8 mouse cellular contexts compared by ENCODE assay signal in the genomic region with DNA sequence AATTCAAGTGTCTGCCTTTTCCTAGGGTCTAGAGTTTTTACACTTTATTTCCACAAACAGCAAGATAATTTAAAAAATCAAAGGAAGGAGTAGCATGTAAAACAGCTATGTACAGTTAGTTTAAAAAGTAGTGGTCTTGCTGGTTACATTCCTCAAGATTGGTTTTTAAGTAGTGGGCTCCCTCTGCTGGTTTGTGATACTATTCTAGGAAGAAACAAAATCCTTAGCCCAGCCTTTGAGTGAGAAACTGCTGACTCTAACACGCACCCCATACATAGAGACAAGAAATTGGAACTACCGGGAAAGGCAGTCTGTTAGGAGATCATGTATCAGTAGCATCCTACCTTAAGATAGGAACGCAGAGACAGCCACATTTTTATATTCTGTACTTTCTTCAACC.
DNase-seq lines count a peak whose midpoint lies in the region; ATAC-seq lines count a peak whose summit lies in the region.

No protein-coding gene starts in this region.

- H3K27ac ChIP-seq in heart, embryonic 10.5 days = no peak overlapping the region
- H3K27ac ChIP-seq in midbrain, embryonic 16.5 days (ENCODE audit: low read length) = no peak overlapping the region
- H3K27ac ChIP-seq in midbrain, embryonic 10.5 days (replicated peaks) = no peak overlapping the region
- H3K27ac ChIP-seq in neural tube, embryonic 15.5 days (replicated peaks) = no peak overlapping the region

- WGBS in heart, embryonic 10.5 days = 55% methylated on average over 3 of the region's 3 CpGs
- WGBS in midbrain, embryonic 16.5 days = 60% methylated on average over 3 of the region's 3 CpGs
- 79% methylated on average over 3 of the region's 3 CpGs for WGBS in midbrain, embryonic 10.5 days
- 66% methylated on average over 3 of the region's 3 CpGs for WGBS in neural tube, embryonic 15.5 days

- H3K9me3 ChIP-seq in heart, embryonic 10.5 days = no peaks in the 10 kb centered on the region
- H3K9me3 ChIP-seq in midbrain, embryonic 16.5 days (replicated peaks; ENCODE audit: control insufficient read depth, low read length, poor library complexity, severe bottlenecking) = no peaks in the 10 kb centered on the region; the same call in 1 of the 2 replicates
- H3K9me3 ChIP-seq in midbrain, embryonic 10.5 days (replicated peaks) = no peaks in the 10 kb centered on the region
- H3K9me3 ChIP-seq in neural tube, embryonic 15.5 days (replicated peaks) = no peaks in the 10 kb centered on the region

- H3K27me3 ChIP-seq in heart, embryonic 10.5 days (ENCODE audit: insufficient read depth, poor library complexity, severe bottlenecking) = no peaks in the 10 kb centered on the region
- no peaks in the 10 kb centered on the region for H3K27me3 ChIP-seq in midbrain, embryonic 16.5 days (ENCODE audit: control insufficient read depth, insufficient read depth, low read depth, low read length)
- H3K27me3 ChIP-seq in midbrain, embryonic 10.5 days (ENCODE audit: low read depth, poor library complexity, severe bottlenecking) = no peaks in the 10 kb centered on the region
- no peaks in the 10 kb centered on the region for H3K27me3 ChIP-seq in neural tube, embryonic 15.5 days (replicated peaks)

- no peak overlapping the region for H3K4me3 ChIP-seq in heart, embryonic 10.5 days
- H3K4me3 ChIP-seq in midbrain, embryonic 16.5 days (ENCODE audit: low read depth, low read length) = no peak overlapping the region
- H3K4me3 ChIP-seq in midbrain, embryonic 10.5 days = no peak overlapping the region
- no peak overlapping the region for H3K4me3 ChIP-seq in neural tube, embryonic 15.5 days (replicated peaks)

- peak; percentile 48; the same call in 1 of the 2 replicates for ATAC-seq in midbrain, embryonic 16.5 days
- peak; percentile 70; the same call in 1 of the 2 replicates for ATAC-seq in neural tube, embryonic 15.5 days (ENCODE audit: low FRiP score)

- DNase-seq in heart, adult 8-10 months (ENCODE audit: low spot score) = peak; percentile 14
- DNase-seq in heart, embryonic 10.5 days (ENCODE audit: low spot score) = no peak
- DNase-seq in midbrain, embryonic 10.5 days (ENCODE audit: low spot score) = no peak
- DNase-seq in embryo, embryonic 10.5 days (ENCODE audit: low spot score) = peak; percentile 70
- DNase-seq in adrenal gland, postnatal 4 days (ENCODE audit: low spot score in 2 of 2) = no peak
- no peak for DNase-seq in kidney, adult 18-20 months

- 0 out of 2 replicates have a peak, but pooled peaks cover 2% of the 10 kb centered on the region for H3K4me1 ChIP-seq in heart, embryonic 10.5 days
- H3K4me1 ChIP-seq in midbrain, embryonic 16.5 days (ENCODE audit: control insufficient read depth, insufficient read depth, low read length) = no peaks in the 10 kb centered on the region
- H3K4me1 ChIP-seq in midbrain, embryonic 10.5 days = no peaks in the 10 kb centered on the region
- no peaks in the 10 kb centered on the region for H3K4me1 ChIP-seq in neural tube, embryonic 15.5 days

- H3K4me2 ChIP-seq in midbrain, embryonic 16.5 days (ENCODE audit: low read length) = no peak overlapping the region
- no peak overlapping the region for H3K4me2 ChIP-seq in neural tube, embryonic 15.5 days

- H3K9ac ChIP-seq in midbrain, embryonic 16.5 days (ENCODE audit: low read depth, low read length) = no peak overlapping the region
- H3K9ac ChIP-seq in neural tube, embryonic 15.5 days (replicated peaks) = no peak overlapping the region

- peaks cover 25% of the 10 kb centered on the region for H3K36me3 ChIP-seq in heart, embryonic 10.5 days
- H3K36me3 ChIP-seq in midbrain, embryonic 16.5 days (ENCODE audit: control insufficient read depth, insufficient read depth, low read length) = peaks cover 3% of the 10 kb centered on the region; the same call in 1 of the 2 replicates
- peaks cover 32% of the 10 kb centered on the region for H3K36me3 ChIP-seq in midbrain, embryonic 10.5 days
- peaks cover 15% of the 10 kb centered on the region for H3K36me3 ChIP-seq in neural tube, embryonic 15.5 days

Comparison
In these comparisons a context has a peak if more than half of its experiments do, and no peak if none do; other contexts are left out.
1. DNase-seq: peak in heart, adult 8-10 months (single experiment) and embryo, embryonic 10.5 days (single experiment); none in heart, embryonic 10.5 days (single experiment), midbrain, embryonic 10.5 days (single experiment), adrenal gland, postnatal 4 days (0 of 2) and kidney, adult 18-20 months (single experiment).